Mouse (Mus musculus) layer of hippocampus, adult 6 months (tissue): ENCODE data around the gene Ubap1l. TPM values are rescaled to one million over a fixed set of nuclear protein-coding genes. Genes with fewer than 3 reads are reported as not detected.

ENCODE experiments used
- long read RNA-seq, 2 experiments: library from polyadenylated mRNA; unstranded; transcript quantifications; one replicate each; pipeline ENCODE4 v2.0.0; 2019 to 2020
- polyA plus RNA-seq: library from polyadenylated mRNA; unstranded; fragments of <200 nt; fragmentation: Nextera tagmentation; gene quantifications from 2 replicates; pipeline ENCODE4 v1.2.3, GENCODE M21; 2021

Ubap1l gene
- 0.10 TPM in 1 of 2 replicates, not detected in the other for polyA plus RNA-seq
- long read RNA-seq, experiment 1 = 0 reads
- long read RNA-seq, experiment 2, partial matches to known transcripts = 4 of 9 reads
- long read RNA-seq, experiment 2, other reads (novel, unspliced or antisense) = 5 of 9 reads

DNA sequence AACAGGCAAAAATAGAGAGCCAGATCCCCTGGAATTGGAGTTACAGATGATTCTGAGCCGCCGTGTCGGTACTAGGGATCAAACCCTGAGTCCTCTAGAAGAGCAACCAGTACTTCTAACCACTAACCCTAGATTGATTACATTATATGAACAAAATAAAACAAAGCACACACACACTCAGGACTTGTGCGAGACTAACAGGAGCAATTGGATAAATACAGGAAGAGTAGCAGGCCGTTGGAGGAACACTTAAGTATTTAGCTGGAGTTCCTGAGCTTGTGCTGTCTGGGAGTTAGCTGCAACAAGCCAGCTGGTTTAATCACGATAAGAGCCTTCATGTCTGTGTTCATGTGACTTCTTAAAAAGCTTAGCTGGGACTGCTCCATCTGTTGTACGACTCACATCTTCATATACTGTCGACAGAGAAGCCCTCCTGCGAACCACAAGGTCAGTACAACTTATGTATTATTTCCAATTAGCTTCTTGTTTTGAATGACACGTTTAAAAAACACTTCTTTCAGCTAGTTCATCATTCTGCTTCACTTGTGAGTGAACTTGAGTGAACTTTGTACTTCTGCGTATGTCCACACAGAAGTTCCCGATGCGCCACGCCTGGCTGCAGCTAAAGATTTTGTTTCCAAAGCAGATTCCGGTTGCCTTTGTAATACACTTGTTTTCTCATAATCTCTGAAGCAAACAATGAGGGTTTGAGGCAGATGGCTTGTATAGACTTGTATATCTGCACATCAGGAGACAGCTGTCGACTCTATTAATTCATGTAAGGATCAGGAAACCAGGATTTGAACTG is at the start of gene Ubap1l:
Ubap1l (plus strand) TSS at position 401 of the 808 bp plus-strand sequence.

DNA sequence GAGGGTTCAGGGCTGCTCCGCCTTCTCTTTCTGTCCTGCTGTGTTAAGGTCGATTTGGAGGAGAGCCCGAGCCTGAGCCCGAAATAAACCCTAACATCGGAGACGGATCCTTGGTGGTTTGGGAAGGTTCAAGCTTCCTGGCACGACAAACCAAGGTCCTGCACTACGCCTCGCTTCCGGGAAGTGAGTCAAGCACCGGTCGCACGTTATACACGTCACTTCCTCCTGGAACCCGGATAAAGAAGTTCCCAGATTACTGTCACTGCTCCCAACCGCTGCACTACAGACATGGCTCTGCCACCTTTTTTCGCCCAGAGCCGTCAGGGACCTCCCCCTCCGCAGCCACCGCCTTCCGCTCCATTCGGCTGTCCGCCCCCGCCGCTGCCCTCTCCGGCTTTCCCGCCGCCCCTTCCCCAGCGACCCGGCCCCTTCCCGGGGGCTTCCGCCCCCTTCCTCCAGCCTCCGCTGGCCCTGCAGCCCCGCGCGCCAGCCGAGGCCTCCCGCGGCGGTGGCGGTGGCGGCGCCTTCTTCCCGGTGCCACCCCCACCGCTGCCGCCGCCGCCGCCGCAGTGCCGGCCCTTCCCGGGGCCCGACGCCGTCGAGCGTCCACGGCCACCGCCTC is 14.9 kb upstream of the Ubap1l start, which contains the start of gene Pdcd7:
Pdcd7 (plus strand) TSS at position 251 of the 622 bp plus-strand sequence.

DNA sequence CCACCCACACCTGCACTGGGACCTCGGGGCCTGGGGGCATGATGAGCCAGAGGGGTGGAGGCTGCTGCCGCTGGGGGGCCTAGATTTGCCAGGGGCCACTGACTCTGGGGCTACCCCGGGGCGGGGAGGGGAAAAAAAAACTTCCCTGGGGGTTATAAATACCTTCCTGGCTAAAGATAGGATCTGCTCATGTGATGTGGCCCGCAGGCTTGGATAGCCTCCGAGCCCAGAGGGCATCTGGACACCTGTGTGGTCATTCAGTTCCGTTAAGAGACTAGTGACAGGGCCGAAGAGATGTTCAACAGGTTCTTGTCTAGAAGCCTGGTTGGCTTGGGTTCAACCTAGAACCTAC is 30.7 kb downstream of the Ubap1l start, which contains the start of gene Kbtbd13:
Kbtbd13 (minus strand) TSS at position 40 of the 352 bp plus-strand sequence.

DNA sequence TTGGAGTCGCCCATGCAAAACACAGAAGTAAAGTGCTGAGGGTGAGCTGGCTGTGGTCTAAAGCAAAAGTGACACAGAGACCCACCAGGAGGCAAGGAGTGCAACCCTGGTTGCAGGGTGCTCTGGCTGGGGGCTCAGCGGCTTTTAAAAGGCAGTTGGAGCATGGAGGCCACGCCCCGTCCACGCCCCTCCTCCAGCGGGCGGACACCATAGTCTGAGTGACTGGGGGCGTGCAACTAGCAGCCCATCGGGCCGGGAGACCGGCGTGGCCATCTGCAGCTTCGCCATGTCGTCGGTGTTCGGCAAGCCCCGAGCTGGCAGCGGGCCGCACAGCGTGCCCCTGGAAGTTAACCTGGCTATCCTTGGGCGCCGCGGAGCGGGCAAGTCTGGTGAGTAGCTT is 37.4 kb downstream of the Ubap1l start, which contains the start of gene Rasl12:
Rasl12 (plus strand) TSS at position 228 of the 400 bp plus-strand sequence.

DNA sequence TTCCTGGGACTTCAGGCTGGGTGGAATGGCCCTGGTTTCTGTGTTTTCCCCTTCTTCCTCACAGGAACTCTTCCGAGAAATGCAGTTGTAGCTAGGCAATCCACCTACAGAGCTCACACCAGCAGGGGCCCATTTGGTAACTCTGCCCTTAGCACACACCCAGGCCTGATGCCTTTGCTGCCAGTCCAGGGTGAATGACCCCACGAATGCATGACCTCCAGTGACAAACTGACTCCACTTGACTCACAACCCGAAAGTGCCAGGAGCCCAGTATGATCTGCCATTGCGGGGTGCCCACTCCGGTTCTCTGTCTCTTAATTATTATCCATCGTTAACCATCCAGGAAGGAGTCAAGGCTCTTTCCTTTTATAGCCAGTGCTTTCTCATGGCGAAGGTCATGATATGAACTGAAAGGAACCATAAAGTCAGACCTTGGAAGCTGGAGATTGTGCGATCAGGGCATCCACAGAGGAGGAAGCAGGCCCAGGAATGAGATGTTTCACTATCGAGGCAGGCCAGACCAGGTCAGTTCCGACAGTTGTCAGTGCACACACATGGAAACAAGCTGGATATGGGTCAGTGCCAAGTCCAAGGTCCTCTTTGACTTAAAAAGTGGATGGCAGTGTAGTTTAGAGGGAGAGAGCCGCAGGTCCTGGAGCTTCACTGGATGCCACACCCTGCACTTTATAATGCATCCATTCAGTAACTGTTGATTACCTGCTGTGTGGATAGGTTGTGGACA is 62.1 kb downstream of the Ubap1l start, which contains the start of gene Slc51b:
Slc51b (minus strand) TSS at position 196 of the 742 bp plus-strand sequence.

Other genes starting within 250 kb of the Ubap1l start
- gene Igdcc3, start 219.9 kb upstream of the Ubap1l start, polyA plus RNA-seq = 0.38 and 0.40 TPM in 2 replicates
- 2.0 and 2.5 TPM in 2 replicates for gene Parp16, start 165.7 kb upstream of the Ubap1l start, polyA plus RNA-seq
- 0.04 TPM in 1 of 2 replicates, not detected in the other for gene Cilp, start 95.9 kb upstream of the Ubap1l start, polyA plus RNA-seq
- 23.4 and 25.7 TPM in 2 replicates for gene Clpx, start 66.8 kb upstream of the Ubap1l start, polyA plus RNA-seq
- 6.8 and 8.5 TPM in 2 replicates for gene Pdcd7, start 14.9 kb upstream of the Ubap1l start, polyA plus RNA-seq
- gene Kbtbd13, start 30.6 kb downstream of the Ubap1l start, polyA plus RNA-seq = 0.28 and 0.29 TPM in 2 replicates
- 2.4 and 3.4 TPM in 2 replicates for gene Rasl12, start 37.5 kb downstream of the Ubap1l start, polyA plus RNA-seq
- gene Slc51b, start 61.9 kb downstream of the Ubap1l start, polyA plus RNA-seq = 0.30 TPM in 1 of 2 replicates, not detected in the other
- 10.3 and 12.3 TPM in 2 replicates for gene Mtfmt, start 74.7 kb downstream of the Ubap1l start, polyA plus RNA-seq
- gene Spg21, start 99.9 kb downstream of the Ubap1l start, polyA plus RNA-seq = 50.2 and 52.2 TPM in 2 replicates
- gene Ankdd1a, start 159.2 kb downstream of the Ubap1l start, polyA plus RNA-seq = 0.39 TPM in 1 of 2 replicates, not detected in the other
- gene Plekho2, start 219.0 kb downstream of the Ubap1l start, polyA plus RNA-seq = 5.1 and 5.6 TPM in 2 replicates
- 0.16 and 0.24 TPM in 2 replicates for gene Pif1, start 226.1 kb downstream of the Ubap1l start, polyA plus RNA-seq